Mouse (Mus musculus) CH12.LX (cell line): Measurements from ENCODE around the gene Tasp1. TPM values are rescaled to one million over a fixed set of nuclear protein-coding genes. Genes with fewer than 3 reads are reported as not detected.

ENCODE experiments used
- DNase-seq: peaks from one replicate; pipeline ENCODE4 v3.0.0-alpha.2; 2013; ENCODE audit errors: extremely low read depth
- H3K27ac ChIP-seq: 2 replicates; pipeline ENCODE4 v1.5.1; 2012; ENCODE audit warnings: low read depth, mild to moderate bottlenecking, control low read depth, moderate library complexity; ENCODE audit not compliant: insufficient read depth
- H3K27me3 ChIP-seq: replicated peaks from 2 replicates; pipeline ENCODE3; 2012; ENCODE audit warnings: inconsistent platforms
- H3K36me3 ChIP-seq, 2 experiments: replicated peaks in 1 of 2; 2 replicates each; pipeline versions ENCODE3 to v1.6.1; 2012; ENCODE audit warnings: inconsistent platforms in 1 of 2, low read length in 1 of 2, mild to moderate bottlenecking in 1 of 2, mixed read lengths in 1 of 2, moderate library complexity in 1 of 2; ENCODE audit not compliant: control insufficient read depth in 1 of 2, insufficient read depth in 1 of 2
- H3K4me1 ChIP-seq, 2 experiments: 2 replicates each; pipeline ENCODE4 v1.6.1; 2012; ENCODE audit warnings: inconsistent platforms in 1 of 2, moderate library complexity in 1 of 2; ENCODE audit not compliant: insufficient read depth in 2 of 2, control insufficient read depth in 1 of 2
- H3K4me2 ChIP-seq: 2 replicates; pipeline ENCODE4 v1.6.1; 2012; ENCODE audit warnings: low read depth, mild to moderate bottlenecking, control low read depth; ENCODE audit not compliant: poor library complexity, insufficient read depth, severe bottlenecking
- H3K4me3 ChIP-seq, 3 experiments: fragments of 150-350 bp in 1 of 3; sonication (generic) in 1 of 3; replicated peaks in 1 of 3; 2 replicates each; pipeline versions ENCODE3 to v1.5.1; 2011 to 2012; ENCODE audit warnings: low read depth in 2 of 3, low read length in 2 of 3, mild to moderate bottlenecking in 2 of 3, moderate library complexity in 2 of 3, control low read depth in 1 of 3, improper control_type of control experiment in 1 of 3, inconsistent platforms in 1 of 3, mixed read lengths in 1 of 3; ENCODE audit not compliant: poor library complexity in 1 of 3
- H3K79me2 ChIP-seq: replicated peaks from 2 replicates; pipeline ENCODE4 v1.6.1; 2012; ENCODE audit warnings: mild to moderate bottlenecking, moderate library complexity; ENCODE audit not compliant: control insufficient read depth, poor library complexity, insufficient read depth, severe bottlenecking; ENCODE audit errors: extremely low read depth
- H3K9ac ChIP-seq: 2 replicates; pipeline ENCODE4 v1.6.1; 2012; ENCODE audit warnings: low read depth, mild to moderate bottlenecking, control low read depth, moderate library complexity; ENCODE audit not compliant: insufficient read depth
- H3K9me3 ChIP-seq: replicated peaks from 2 replicates; pipeline ENCODE3; 2012; ENCODE audit warnings: low read length, inconsistent platforms, mixed read lengths
- CHD1 ChIP-seq: IDR thresholded peaks from 2 replicates; pipeline ENCODE4 v1.6.1; 2012; ENCODE audit warnings: low read depth, low read length, improper control_type of control experiment, inconsistent platforms
- CTCF ChIP-seq, 2 experiments: IDR thresholded peaks in 1 of 2; conservative IDR thresholded peaks in 1 of 2; 2 replicates each; pipeline ENCODE4 v1.5.1; 2011 to 2012; ENCODE audit warnings: low read depth in 2 of 2, low read length in 2 of 2, improper control_type of control experiment in 1 of 2, inconsistent platforms in 1 of 2, mild to moderate bottlenecking in 1 of 2, moderate library complexity in 1 of 2
- ELF1 ChIP-seq: IDR thresholded peaks from 2 replicates; pipeline ENCODE4 v1.6.1; 2014; ENCODE audit warnings: low read depth, mild to moderate bottlenecking, inconsistent platforms, low read length, improper control_type of control experiment
- EP300 ChIP-seq: IDR thresholded peaks from 2 replicates; pipeline ENCODE4 v1.6.1; 2011; ENCODE audit warnings: low read length, improper control_type of control experiment
- ETS1 ChIP-seq: conservative IDR thresholded peaks from 2 replicates; pipeline ENCODE4 v1.6.1; 2012; ENCODE audit warnings: low read depth, mild to moderate bottlenecking, inconsistent platforms, low read length, improper control_type of control experiment, moderate library complexity
- GABPA ChIP-seq: IDR thresholded peaks from 2 replicates; pipeline ENCODE4 v1.6.1; 2012; ENCODE audit warnings: low read depth, low read length, improper control_type of control experiment, inconsistent platforms; ENCODE audit not compliant: insufficient replicate concordance
- JUND ChIP-seq: conservative IDR thresholded peaks from 2 replicates; pipeline ENCODE4 v1.6.1; 2011; ENCODE audit warnings: low read depth, low read length, improper control_type of control experiment
- MAX ChIP-seq: IDR thresholded peaks from 2 replicates; pipeline ENCODE4 v1.6.1; 2011; ENCODE audit warnings: low read length, improper control_type of control experiment
- MAZ ChIP-seq: IDR thresholded peaks from 2 replicates; pipeline ENCODE4 v1.6.1; 2012; ENCODE audit warnings: low read depth, mild to moderate bottlenecking, inconsistent platforms, low read length, improper control_type of control experiment, moderate library complexity
- MEF2A ChIP-seq: IDR thresholded peaks from 2 replicates; pipeline ENCODE4 v1.6.1; 2014; ENCODE audit warnings: low read depth, mild to moderate bottlenecking, inconsistent platforms, low read length, improper control_type of control experiment, borderline replicate concordance
- MXI1 ChIP-seq: IDR thresholded peaks from 2 replicates; pipeline ENCODE4 v1.6.1; 2011; ENCODE audit warnings: mild to moderate bottlenecking, low read depth, low read length, improper control_type of control experiment
- MYC ChIP-seq: IDR thresholded peaks from 2 replicates; pipeline ENCODE4 v1.6.1; 2011; ENCODE audit warnings: low read depth, mild to moderate bottlenecking, improper control_type of control experiment, low read length
- NELFE ChIP-seq: IDR thresholded peaks from 2 replicates; pipeline ENCODE4 v1.6.1; 2011; ENCODE audit warnings: low read depth, low read length, improper control_type of control experiment
- NRF1 ChIP-seq: IDR thresholded peaks from 2 replicates; pipeline ENCODE4 v1.6.1; 2014; ENCODE audit warnings: low read depth, mild to moderate bottlenecking, inconsistent platforms, low read length, improper control_type of control experiment, moderate library complexity
- POLR2AphosphoS2 ChIP-seq: IDR thresholded peaks from 2 replicates; pipeline ENCODE4 v1.6.1; 2011; ENCODE audit warnings: low read depth, low read length, improper control_type of control experiment
- RAD21 ChIP-seq: IDR thresholded peaks from 2 replicates; pipeline ENCODE4 v1.6.1; 2011; ENCODE audit warnings: low read depth, mild to moderate bottlenecking, low read length, improper control_type of control experiment, moderate library complexity
- RCOR1 ChIP-seq: conservative IDR thresholded peaks from 2 replicates; pipeline ENCODE4 v1.6.1; 2012; ENCODE audit warnings: low read depth, mild to moderate bottlenecking, inconsistent platforms, low read length, improper control_type of control experiment
- SIN3A ChIP-seq: IDR thresholded peaks from 2 replicates; pipeline ENCODE4 v1.6.1; 2012; ENCODE audit warnings: low read length, improper control_type of control experiment, inconsistent platforms
- SMC3 ChIP-seq: IDR thresholded peaks from 2 replicates; pipeline ENCODE4 v1.6.1; 2011; ENCODE audit warnings: low read depth, low read length, improper control_type of control experiment
- TBP ChIP-seq: conservative IDR thresholded peaks from 2 replicates; pipeline ENCODE4 v1.6.1; 2011; ENCODE audit warnings: low read depth, low read length, improper control_type of control experiment
- TCF12 ChIP-seq: IDR thresholded peaks from 2 replicates; pipeline ENCODE4 v1.6.1; 2014; ENCODE audit warnings: low read depth, mild to moderate bottlenecking, inconsistent platforms, low read length, improper control_type of control experiment
- UBTF ChIP-seq: IDR thresholded peaks from 2 replicates; pipeline ENCODE4 v1.6.1; 2012; ENCODE audit warnings: low read depth, mild to moderate bottlenecking, inconsistent platforms, low read length, improper control_type of control experiment, moderate library complexity
- USF1 ChIP-seq: IDR thresholded peaks from 2 replicates; pipeline ENCODE4 v1.6.1; 2014; ENCODE audit warnings: low read depth, mild to moderate bottlenecking, inconsistent platforms, low read length, improper control_type of control experiment
- ZC3H11A ChIP-seq: IDR thresholded peaks from 2 replicates; pipeline ENCODE4 v1.6.1; 2012; ENCODE audit warnings: low read depth, mild to moderate bottlenecking, inconsistent platforms, low read length, improper control_type of control experiment
- ZKSCAN1 ChIP-seq: IDR thresholded peaks from 2 replicates; pipeline ENCODE4 v1.6.1; 2012; ENCODE audit warnings: low read depth, inconsistent platforms, low read length, improper control_type of control experiment, borderline replicate concordance
- dilution Hi-C: fragments of 300-500 bp; cut with MboI; formaldehyde crosslinking; loops from 2 replicates; pipeline ENCODE4 v1.14.3; 2020; ENCODE audit warnings: low sequenced_read_pairs; ENCODE audit not compliant: extremely low pct_unique_long_range_greater_than_20kb, extremely low pct_ligation_motif_present
- in situ Hi-C: fragments of 300-500 bp; cut with MboI; formaldehyde crosslinking; loops from 3 replicates; pipeline ENCODE4 v1.14.3; 2019; ENCODE audit warnings: low sequenced_read_pairs, low pct_ligation_motif_present, low pct_unique_long_range_greater_than_20kb, mixed read lengths
- polyA plus RNA-seq: library from polyadenylated mRNA; unstranded; fragments of >175 nt; gene quantifications from 2 replicates; pipeline ENCODE4 v1.2.1, GENCODE M21; 2012; ENCODE audit warnings: low read depth; ENCODE audit not compliant: insufficient read length
- total RNA-seq, 2 experiments: library from RNA; depleted of rRNA; stranded (reverse); fragments of 300-350 nt in 1 of 2; fragments of >200 nt in 1 of 2; gene quantifications; 2 replicates each; pipeline ENCODE4 v1.2.3; 2012 to 2014

The Tasp1 gene
- total and polyA plus RNA-seq, 3 experiments = 28.8 to 64.5 (median 28.9) TPM

- Histone ChIP-seq H3K4me3 (no peak overlapping the region), H3K4me2 (no peak overlapping the region), H3K9ac (no peak overlapping the region), H3K4me1 (peaks cover 9 to 14% of the 10 kb centered on the region in 2 experiments), H3K79me2 (no peaks in the 10 kb centered on the region), H3K27me3 (no peaks in the 10 kb centered on the region), H3K27ac (no peak overlapping the region), H3K36me3 (no peaks in the 10 kb centered on the region), H3K9me3 (no peaks in the 10 kb centered on the region)
- in situ Hi-C loops (no loop called here), dilution Hi-C loops (no loop called here)
- TF ChIP-seq MXI1 (no peak), NRF1 (no peak), ELF1 (no peak), CTCF (conservative IDR thresholded peaks at IDR 0.05 in 1 of 2, IDR thresholded peaks at IDR 0.05 in 1 of 2; ENCODE audit: low read depth in 2 of 2, low read length in 2 of 2) (no peak), TBP (no peak), TCF12 (no peak), GABPA (no peak)
- no peak for DNase-seq
Observed at GRCm38 (mm10) chr2:140107641-140108040, 41.0 kb upstream of the Tasp1 start.

- in situ Hi-C loops = no loop called here
- H3K27ac ChIP-seq = no peak overlapping the region
Observed at GRCm38 (mm10) chr2:140104951-140105350, 38.3 kb upstream of the Tasp1 start.

GRCm38 (mm10) chr2:140100551-140101474 lies 34.2 kb upstream of the Tasp1 start:
- no peaks in the 10 kb centered on the region for H3K9me3 ChIP-seq
- H3K9ac ChIP-seq = peak overlapping the region; percentile 37
- H3K4me3 ChIP-seq = no peak overlapping the region
- DNase-seq = peak; percentile 90
- no peaks in the 10 kb centered on the region for H3K36me3 ChIP-seq
- peaks cover 9 to 50% of the 10 kb centered on the region in 2 experiments for H3K4me1 ChIP-seq
- peak overlapping the region; percentile 95 for H3K27ac ChIP-seq
- H3K4me2 ChIP-seq = peak overlapping the region; percentile 75
- H3K27me3 ChIP-seq = no peaks in the 10 kb centered on the region
- dilution Hi-C loops (no loop called here), in situ Hi-C loops (no loop called here)
- H3K79me2 ChIP-seq = no peaks in the 10 kb centered on the region
- TF ChIP-seq SIN3A = no peak
- TF ChIP-seq UBTF = no peak
- no peak for TF ChIP-seq ZC3H11A
- peak; percentile 31; the same call in 1 of the 2 replicates for TF ChIP-seq ELF1
- TF ChIP-seq NRF1 = no peak
- TF ChIP-seq ETS1 = peak; percentile 74
- no peak; the same call in none of the 2 replicates for TF ChIP-seq RAD21
- TF ChIP-seq EP300 = peak; percentile 84
- no peak for TF ChIP-seq MAZ
- no peak for TF ChIP-seq NELFE
- peak; percentile 95 for TF ChIP-seq MEF2A
- no peak; the same call in 1 of the 2 replicates for TF ChIP-seq TCF12
- no peak for TF ChIP-seq POLR2AphosphoS2
- TF ChIP-seq JUND = no peak; the same call in 1 of the 2 replicates
- no peak for TF ChIP-seq MAX
- no peak for TF ChIP-seq CTCF (conservative IDR thresholded peaks at IDR 0.05 in 1 of 2, IDR thresholded peaks at IDR 0.05 in 1 of 2; ENCODE audit: low read depth in 2 of 2, low read length in 2 of 2)
- no peak for TF ChIP-seq SMC3

More at GRCm38 (mm10) chr2:140104951-140105350, 38.3 kb upstream of the Tasp1 start:
- TF ChIP-seq USF1 = no peak
- TF ChIP-seq ELF1 = no peak
- TF ChIP-seq CHD1 = no peak
- TF ChIP-seq ZC3H11A = no peak
- TF ChIP-seq TCF12 = no peak
- no peak for TF ChIP-seq RCOR1
- no peak for TF ChIP-seq MYC
- no peak for TF ChIP-seq ZKSCAN1
- no peak for TF ChIP-seq GABPA
- no peaks in the 10 kb centered on the region for H3K79me2 ChIP-seq
- no peak for DNase-seq
- no peak overlapping the region for H3K4me3 ChIP-seq
- dilution Hi-C loops = no loop called here
- no peak overlapping the region for H3K4me2 ChIP-seq
- H3K9ac ChIP-seq = no peak overlapping the region
- H3K4me1 ChIP-seq = peaks cover 12 to 38% of the 10 kb centered on the region in 2 experiments
- H3K27me3 ChIP-seq = no peaks in the 10 kb centered on the region
- no peaks in the 10 kb centered on the region for H3K9me3 ChIP-seq
- H3K36me3 ChIP-seq = no peaks in the 10 kb centered on the region
